Mouse (Mus musculus) embryonic facial prominence, embryonic 12.5 days (tissue): ENCODE data around the gene Bzw2. TPM values are rescaled to one million over a fixed set of nuclear protein-coding genes. Genes with fewer than 3 reads are reported as not detected.

Experiments
- ATAC-seq: fragments of 200-750 bp; cut with Nextera tagmentation; 2 replicates; pipeline ENCODE4 v1.8.0; 2017; ENCODE audit not compliant: insufficient number of reproducible peaks, insufficient read depth, low FRiP score, low TSS enrichment
- H3K27ac ChIP-seq: fragments of 300-500 bp; sonication (generic); 2 replicates; pipeline ENCODE4 v1.5.1; 2016; ENCODE audit warnings: mild to moderate bottlenecking
- H3K27me3 ChIP-seq: fragments of 300-500 bp; sonication (generic); 2 replicates; pipeline ENCODE4 v1.6.1; 2016; ENCODE audit warnings: mild to moderate bottlenecking, moderate library complexity
- H3K36me3 ChIP-seq: fragments of 300-500 bp; sonication (generic); 2 replicates; pipeline ENCODE4 v1.6.1; 2016; ENCODE audit warnings: mild to moderate bottlenecking
- H3K4me1 ChIP-seq: fragments of 300-500 bp; sonication (generic); 2 replicates; pipeline ENCODE4 v1.6.1; 2016
- H3K4me2 ChIP-seq: fragments of 300-500 bp; sonication (generic); replicated peaks from 2 replicates; pipeline ENCODE4 v1.6.1; 2016; ENCODE audit warnings: mild to moderate bottlenecking, moderate library complexity
- H3K4me3 ChIP-seq: fragments of 300-500 bp; sonication (generic); 2 replicates; pipeline ENCODE4 v1.5.1; 2016; ENCODE audit warnings: mild to moderate bottlenecking
- H3K9ac ChIP-seq: fragments of 300-500 bp; sonication (generic); 2 replicates; pipeline ENCODE4 v1.6.1; 2016; ENCODE audit warnings: mild to moderate bottlenecking, moderate library complexity
- H3K9me3 ChIP-seq: fragments of 300-500 bp; sonication (generic); 2 replicates; pipeline ENCODE4 v1.6.1; 2016; ENCODE audit warnings: mild to moderate bottlenecking, moderate library complexity
- WGBS: fragments of 180-500 bp; shearing (Covaris S2); methylation state at CpG from one replicate; pipeline ENCODE4 v1.1.7; 2016; 5-methylcytosine and 5-hydroxymethylcytosine counted together
- polyA plus RNA-seq: library from polyadenylated mRNA; unstranded; fragments of >200 nt; fragmentation: Nextera tagmentation; extraction: Ambion mirVana; gene quantifications from 2 replicates; pipeline ENCODE4 v1.2.1, GENCODE M21; 2016

Gene Bzw2
- polyA plus RNA-seq, 1 experiment from 2014 or later, result 278 TPM

DNA sequence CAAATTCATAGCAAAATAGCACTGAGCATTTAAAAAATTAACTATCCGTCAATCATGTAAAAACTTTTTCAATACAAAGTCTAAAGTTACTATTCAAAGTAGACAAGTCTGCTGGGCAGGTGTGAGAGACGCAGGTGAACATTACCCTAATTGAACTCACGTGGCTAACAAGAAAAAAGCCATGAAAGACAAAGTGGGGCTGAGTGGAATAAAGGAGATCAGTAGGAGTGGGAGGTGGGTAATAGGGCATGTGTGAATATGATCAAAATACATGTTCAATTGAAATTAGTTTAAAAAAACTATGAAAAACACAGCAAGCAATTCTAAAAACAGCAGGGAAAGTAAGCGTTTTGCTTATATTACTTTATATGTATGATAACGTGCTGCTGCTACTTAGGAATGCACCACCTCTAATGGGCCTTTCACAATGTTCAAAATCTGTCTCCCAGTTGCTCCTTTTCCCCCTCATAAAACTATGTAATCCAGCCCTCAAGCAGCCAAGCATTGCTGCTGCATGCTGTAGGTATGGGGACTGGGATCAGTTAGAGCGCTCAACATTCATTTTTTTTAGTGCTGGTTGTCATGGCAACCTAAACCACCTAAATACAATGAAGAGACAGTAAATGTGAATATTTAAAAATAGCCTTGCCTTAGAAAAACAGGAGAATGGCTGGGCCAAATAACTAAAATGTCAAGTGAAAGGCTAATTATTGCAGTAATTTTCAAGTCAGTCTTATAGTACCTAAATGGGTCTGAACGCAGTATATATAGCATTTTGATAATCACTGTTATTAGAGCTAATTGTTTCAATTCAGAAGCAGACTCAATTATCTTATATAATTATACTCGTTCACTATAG, 54.9 kb downstream of the Bzw2 start:
- WGBS, result 66% methylated on average over 8 of the region's 8 CpGs
- Histone ChIP-seq H3K4me2 (no peak overlapping the region), H3K4me3 (no peak overlapping the region), H3K9me3 (no peaks in the 10 kb centered on the region), H3K36me3 (peaks cover 44% of the 10 kb centered on the region), H3K27me3 (no peaks in the 10 kb centered on the region), H3K4me1 (no peaks in the 10 kb centered on the region), H3K27ac (no peak overlapping the region), H3K9ac (no peak overlapping the region)
- ATAC-seq, result no peak

DNA sequence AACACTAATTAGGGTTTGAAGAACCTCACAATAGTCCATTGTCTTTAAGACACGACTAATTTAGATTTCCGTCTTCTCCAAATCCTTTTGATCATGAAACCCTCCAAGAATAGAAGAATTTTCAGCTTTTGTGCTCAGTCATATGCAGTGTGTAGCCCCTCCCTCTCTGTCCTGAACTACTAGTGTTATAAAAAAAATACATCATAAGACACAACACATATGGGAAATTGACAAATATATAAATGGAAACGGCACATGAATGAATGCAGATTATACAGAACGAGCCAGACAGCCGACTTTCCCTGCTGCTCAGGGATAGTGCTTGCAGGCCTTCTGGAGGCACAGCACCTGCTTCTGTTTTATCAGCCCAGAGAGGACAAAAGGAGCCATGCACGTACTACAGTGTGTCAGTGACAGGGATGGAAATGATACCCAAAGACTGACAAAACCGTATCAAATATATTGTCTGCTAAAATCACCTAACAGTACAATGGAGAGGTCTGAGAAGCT, 62.5 kb downstream of the Bzw2 start:
- H3K4me1 ChIP-seq, result no peaks in the 10 kb centered on the region
- ATAC-seq, result no peak
- H3K9ac ChIP-seq, result no peak overlapping the region
- H3K27me3 ChIP-seq, result no peaks in the 10 kb centered on the region
- H3K9me3 ChIP-seq, result no peaks in the 10 kb centered on the region
- no peak overlapping the region for H3K4me2 ChIP-seq
- peaks cover 37% of the 10 kb centered on the region for H3K36me3 ChIP-seq
- WGBS, result 80% methylated on average over 7 of the region's 7 CpGs
- no peak overlapping the region for H3K27ac ChIP-seq
- H3K4me3 ChIP-seq, result no peak overlapping the region

- H3K4me2 ChIP-seq, result no peak overlapping the region
- no peak overlapping the region for H3K27ac ChIP-seq
- no peaks in the 10 kb centered on the region for H3K4me1 ChIP-seq
- peaks cover 33% of the 10 kb centered on the region for H3K36me3 ChIP-seq
- H3K27me3 ChIP-seq, result no peaks in the 10 kb centered on the region
- WGBS, result 79% methylated on average over 8 of the region's 8 CpGs
- H3K4me3 ChIP-seq, result no peak overlapping the region
- H3K9me3 ChIP-seq, result no peaks in the 10 kb centered on the region
- ATAC-seq, result no peak
- H3K9ac ChIP-seq, result no peak overlapping the region
These were observed 64.7 kb downstream of the Bzw2 start for GRCm38 (mm10) chr12:36093081-36093670.

DNA sequence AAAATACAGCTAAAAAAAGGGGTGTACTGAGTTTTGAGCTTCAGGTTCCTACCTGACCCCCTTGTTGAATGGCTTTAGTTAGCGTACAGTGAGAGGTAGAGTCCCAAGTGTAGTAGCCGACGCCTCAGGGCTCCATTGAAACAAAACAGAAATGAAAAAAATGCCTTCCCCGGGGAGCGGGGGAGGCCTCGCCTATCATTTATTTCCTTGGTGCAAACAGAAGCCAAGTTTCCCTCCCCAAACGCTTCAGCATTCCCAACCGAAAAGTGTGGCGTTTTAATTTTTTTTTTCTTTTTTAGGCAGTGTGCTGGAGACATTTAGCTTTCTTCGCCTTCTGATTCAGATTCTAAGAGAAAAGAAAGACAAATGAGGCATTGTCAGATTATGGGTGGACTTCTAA, 65.9 kb downstream of the Bzw2 start:
- Histone ChIP-seq H3K9ac (no peak overlapping the region), H3K4me2 (no peak overlapping the region), H3K4me1 (no peaks in the 10 kb centered on the region), H3K9me3 (no peaks in the 10 kb centered on the region), H3K36me3 (peaks cover 31% of the 10 kb centered on the region), H3K4me3 (no peak overlapping the region), H3K27me3 (no peaks in the 10 kb centered on the region), H3K27ac (no peak overlapping the region)
- no peak for ATAC-seq
- WGBS, result 93% methylated on average over 10 of the region's 10 CpGs

GRCm38 (mm10) chr12:36089221-36089620, 68.7 kb downstream of the Bzw2 start:
- Histone ChIP-seq H3K4me2 (no peak overlapping the region), H3K9me3 (no peaks in the 10 kb centered on the region), H3K9ac (no peak overlapping the region), H3K27ac (no peak overlapping the region), H3K4me1 (no peaks in the 10 kb centered on the region), H3K27me3 (no peaks in the 10 kb centered on the region), H3K4me3 (no peak overlapping the region), H3K36me3 (peaks cover 28% of the 10 kb centered on the region)
- 80% methylated on average over 6 of the region's 6 CpGs for WGBS
- no peak for ATAC-seq

- Histone ChIP-seq H3K4me1 (no peaks in the 10 kb centered on the region), H3K4me3 (no peak overlapping the region), H3K9me3 (no peaks in the 10 kb centered on the region), H3K27ac (no peak overlapping the region), H3K4me2 (no peak overlapping the region), H3K36me3 (peaks cover 28% of the 10 kb centered on the region), H3K9ac (no peak overlapping the region), H3K27me3 (no peaks in the 10 kb centered on the region)
- no peak for ATAC-seq
- WGBS, result 93% methylated on average over 1 of the region's 1 CpGs
These were observed 69.1 kb downstream of the Bzw2 start for GRCm38 (mm10) chr12:36088804-36089203.

- Histone ChIP-seq H3K4me1 (no peaks in the 10 kb centered on the region), H3K27me3 (no peaks in the 10 kb centered on the region), H3K9me3 (no peaks in the 10 kb centered on the region), H3K9ac (no peak overlapping the region), H3K36me3 (0 out of 2 replicates have a peak, but pooled peaks cover 2% of the 10 kb centered on the region), H3K4me2 (no peak overlapping the region), H3K4me3 (no peak overlapping the region), H3K27ac (no peak overlapping the region)
- WGBS, result 87% methylated on average over 2 of the region's 2 CpGs
- ATAC-seq, result no peak
These were observed 72.5 kb downstream of the Bzw2 start for GRCm38 (mm10) chr12:36085380-36085779.

DNA sequence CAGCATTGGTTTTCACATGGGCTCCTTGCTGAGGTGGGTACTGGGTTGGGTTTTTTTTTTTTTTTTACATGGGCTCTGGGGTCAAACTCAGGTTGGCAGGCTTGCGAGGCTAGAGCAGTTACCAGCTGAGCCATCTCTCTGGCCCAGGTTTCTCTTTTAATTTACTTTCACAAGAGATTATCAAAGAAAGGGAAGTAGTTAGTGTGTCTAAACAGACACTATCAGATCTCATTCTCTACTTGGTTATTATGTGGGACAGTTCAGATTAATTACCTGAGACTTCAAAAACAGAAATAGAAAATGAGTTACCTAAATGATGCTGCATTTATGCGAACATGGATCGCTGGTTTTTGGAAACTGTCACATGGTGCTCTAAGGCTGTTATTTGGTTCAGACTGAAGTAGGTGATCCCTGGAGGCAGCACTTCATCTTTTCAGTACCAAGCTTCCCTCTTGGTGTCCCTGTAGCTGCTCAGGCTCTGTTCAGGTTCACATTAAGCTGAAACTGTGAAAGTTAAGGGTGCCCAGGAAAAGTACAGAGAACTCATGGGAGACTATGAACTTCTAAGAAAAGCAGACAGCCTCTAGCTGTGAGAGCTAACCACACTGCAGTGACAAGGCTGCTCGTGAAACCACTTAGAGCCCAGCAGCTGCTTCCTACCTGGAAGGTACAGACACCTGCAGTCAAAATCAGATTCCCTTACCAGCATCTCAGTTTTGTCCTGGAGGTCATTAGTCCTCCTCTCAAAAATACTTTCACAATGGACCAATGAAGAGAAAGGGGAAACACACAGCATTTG, 79.6 kb downstream of the Bzw2 start:
- Histone ChIP-seq H3K9ac (no peak overlapping the region), H3K36me3 (no peaks in the 10 kb centered on the region), H3K4me1 (no peaks in the 10 kb centered on the region), H3K4me2 (no peak overlapping the region), H3K27ac (no peak overlapping the region), H3K4me3 (no peak overlapping the region), H3K9me3 (no peaks in the 10 kb centered on the region), H3K27me3 (no peaks in the 10 kb centered on the region)
- no peak for ATAC-seq
- WGBS, result 63% methylated on average over 4 of the region's 4 CpGs

DNA sequence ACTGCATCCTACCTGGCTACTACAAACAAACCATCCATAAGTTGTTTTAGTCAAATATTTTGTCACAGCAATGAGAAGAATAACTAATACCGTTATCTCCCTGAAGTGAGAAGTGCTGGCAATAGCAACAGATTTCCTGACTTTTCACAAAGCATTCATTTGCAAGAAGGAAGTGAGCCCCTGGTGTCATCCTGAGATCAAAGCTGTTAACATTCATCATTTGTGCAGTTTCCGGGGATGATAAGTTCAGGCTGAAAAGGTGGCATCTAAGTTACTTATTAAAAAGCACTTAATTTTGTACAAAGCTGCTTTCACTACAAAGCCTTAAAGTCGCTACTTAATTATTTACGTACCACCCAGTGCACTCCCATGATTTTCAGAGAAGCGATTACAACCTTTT, 85.0 kb downstream of the Bzw2 start:
- Histone ChIP-seq H3K9me3 (no peaks in the 10 kb centered on the region), H3K27ac (no peak overlapping the region), H3K27me3 (no peaks in the 10 kb centered on the region), H3K9ac (no peak overlapping the region), H3K4me2 (no peak overlapping the region), H3K36me3 (no peaks in the 10 kb centered on the region), H3K4me3 (no peak overlapping the region), H3K4me1 (no peaks in the 10 kb centered on the region)
- 35% methylated on average over 5 of the region's 5 CpGs for WGBS
- ATAC-seq, result no peak

GRCm38 (mm10) chr12:36070231-36070630, 87.6 kb downstream of the Bzw2 start:
- Histone ChIP-seq H3K4me2 (no peak overlapping the region), H3K36me3 (no peaks in the 10 kb centered on the region), H3K9ac (no peak overlapping the region), H3K9me3 (no peaks in the 10 kb centered on the region), H3K4me1 (no peaks in the 10 kb centered on the region), H3K27me3 (no peaks in the 10 kb centered on the region), H3K4me3 (no peak overlapping the region), H3K27ac (no peak overlapping the region)
- WGBS, result 91% methylated on average over 4 of the region's 4 CpGs
- no peak for ATAC-seq

GRCm38 (mm10) chr12:36067538-36067937, 90.3 kb downstream of the Bzw2 start:
- no peak overlapping the region for H3K9ac ChIP-seq
- no peak overlapping the region for H3K4me2 ChIP-seq
- 88% methylated on average over 2 of the region's 2 CpGs for WGBS
- no peaks in the 10 kb centered on the region for H3K36me3 ChIP-seq
- H3K4me1 ChIP-seq, result no peaks in the 10 kb centered on the region
- ATAC-seq, result no peak
- no peaks in the 10 kb centered on the region for H3K9me3 ChIP-seq
- no peak overlapping the region for H3K4me3 ChIP-seq
- no peak overlapping the region for H3K27ac ChIP-seq
- no peaks in the 10 kb centered on the region for H3K27me3 ChIP-seq
